ENCODE assay signal across 15 mouse cellular contexts in the genomic region with DNA sequence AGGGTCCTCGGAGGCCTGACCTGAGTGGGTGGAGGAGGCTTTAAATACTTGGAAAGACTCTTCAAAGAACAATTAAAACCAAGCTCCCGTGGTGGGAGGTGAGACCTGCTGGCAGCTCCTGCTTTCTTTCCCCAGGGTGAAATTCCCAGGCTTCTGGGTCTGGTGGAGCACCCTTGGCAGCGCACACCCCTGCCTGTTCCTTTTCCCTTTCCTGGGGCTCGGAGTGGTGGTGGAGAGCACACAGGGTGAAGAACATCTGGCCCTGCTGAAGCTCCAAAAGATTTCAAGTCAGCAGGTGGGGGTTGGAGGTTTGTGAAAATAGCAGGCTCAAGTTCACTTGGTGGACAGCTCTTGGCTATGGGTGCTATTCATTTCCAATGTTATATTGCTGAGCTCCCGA.
"Had no signal": no experiment of that assay in that cellular context is flagged by ENCODE, and none has a peak within 500 bp of the region (broad histone marks: within the 10 kb centered on the region; RNA-seq: fewer than 3 reads in every experiment).

No protein-coding gene starts in this region.

- DNase-seq: kidney, postnatal 36 days; liver; liver, embryonic 13.5 days; liver, postnatal 0 days; thymus, postnatal 14 days had no signal

- H3K36me3 ChIP-seq: limb, embryonic 12.5 days; liver, embryonic 13.5 days; lung, embryonic 15.5 days; midbrain, embryonic 15.5 days; neural tube, embryonic 12.5 days had no signal

- H3K27ac ChIP-seq: layer of hippocampus, adult 2 months; limb, embryonic 12.5 days; liver, embryonic 13.5 days; lung, embryonic 15.5 days; macrophage; midbrain, embryonic 15.5 days; neural tube, embryonic 12.5 days; stomach, postnatal 0 days had no signal

- H3K27me3 ChIP-seq: limb, embryonic 12.5 days; liver, embryonic 13.5 days; lung, embryonic 15.5 days; midbrain, embryonic 15.5 days; neural tube, embryonic 12.5 days had no signal

- H3K9me3 ChIP-seq: limb, embryonic 12.5 days; liver, embryonic 13.5 days; lung, embryonic 15.5 days; megakaryocyte, embryonic 14.5 days; midbrain, embryonic 15.5 days; neural tube, embryonic 12.5 days had no signal

- H3K4me2 ChIP-seq: limb, embryonic 12.5 days; liver, embryonic 13.5 days; lung, embryonic 15.5 days; midbrain, embryonic 11.5 days; midbrain, embryonic 15.5 days; neural tube, embryonic 12.5 days had no signal

- H3K4me3 ChIP-seq: layer of hippocampus, adult 2 months; limb, embryonic 12.5 days; liver, embryonic 13.5 days; lung, embryonic 15.5 days; megakaryocyte, embryonic 14.5 days; midbrain, embryonic 15.5 days; neural tube, embryonic 12.5 days had no signal

- ATAC-seq: intestine, postnatal 0 days; liver, postnatal 0 days; midbrain, embryonic 15.5 days had no signal

- H3K4me1 ChIP-seq: liver, embryonic 13.5 days; lung, embryonic 15.5 days; midbrain, embryonic 15.5 days; neural tube, embryonic 12.5 days had no signal

- H3K9ac ChIP-seq: limb, embryonic 12.5 days; liver, embryonic 13.5 days; liver, postnatal 0 days; lung, embryonic 15.5 days; midbrain, embryonic 15.5 days; neural tube, embryonic 12.5 days had no signal
